Mouse (Mus musculus) adrenal gland, adult 8-10 months (tissue): ENCODE measurements around the gene Nfkbia. TPM values are rescaled to one million over a fixed set of nuclear protein-coding genes. Genes with fewer than 3 reads are reported as not detected.

ENCODE experiments used
- DNase-seq: peaks from one replicate; pipeline ENCODE4 v3.0.0; 2022
- total RNA-seq, 4 experiments: library from RNA; stranded (reverse); gene quantifications; 2 replicates each; pipeline ENCODE4 v1.2.4; 2022

Nfkbia gene
- total RNA-seq: 10 to 100 TPM; 76.2 to 98.5 (median 86.4) TPM

- DNase-seq: peak; percentile 94
These were observed at the start of gene Nfkbia for GRCm38 (mm10) chr12:55492184-55492898. Gene Nfkbia (minus strand): TSS chr12:55492647.

DNA sequence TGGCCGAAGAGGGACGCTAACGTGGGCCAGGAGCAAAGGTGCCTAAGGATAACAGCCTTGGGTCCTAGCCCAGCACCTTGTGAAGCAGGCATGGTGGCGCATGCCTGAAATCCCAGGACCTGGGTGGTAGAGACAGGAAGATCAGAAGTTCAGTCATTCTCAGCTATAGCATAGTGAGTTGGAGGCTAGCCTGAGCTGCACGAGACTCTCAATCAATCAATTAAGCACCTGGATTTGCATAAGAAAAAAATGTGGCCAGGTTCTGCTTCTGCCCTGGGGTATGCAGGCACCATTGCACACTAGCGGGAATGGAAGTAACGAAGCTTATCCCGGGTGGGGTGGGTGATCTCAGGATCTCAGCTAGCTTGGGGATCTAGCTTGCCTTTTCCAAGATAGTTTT is 46.7 kb upstream of the Nfkbia start:
- DNase-seq: no peak

DNA sequence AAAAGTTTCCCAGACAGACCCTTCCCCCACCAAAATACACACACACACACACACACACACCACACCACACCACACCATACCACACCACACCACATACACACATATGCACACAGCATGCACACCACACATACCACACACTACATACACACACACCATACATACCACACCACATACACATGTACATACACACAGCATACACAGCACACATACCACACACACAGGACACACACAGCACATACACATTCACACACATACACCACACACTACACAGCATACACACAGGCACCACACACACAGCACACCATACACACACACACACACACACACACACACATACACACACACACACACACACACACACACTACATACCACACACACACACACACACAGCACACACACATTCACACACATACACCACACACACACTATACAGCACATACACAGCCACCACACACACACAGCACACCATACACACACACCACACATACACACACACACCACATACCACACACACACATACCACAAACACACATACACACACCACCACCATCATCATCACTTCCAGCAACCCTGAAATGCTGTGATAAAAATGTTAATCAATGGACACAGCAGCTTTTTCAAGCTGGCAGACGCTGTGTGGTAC is 46.0 kb upstream of the Nfkbia start:
- no peak for DNase-seq

DNA sequence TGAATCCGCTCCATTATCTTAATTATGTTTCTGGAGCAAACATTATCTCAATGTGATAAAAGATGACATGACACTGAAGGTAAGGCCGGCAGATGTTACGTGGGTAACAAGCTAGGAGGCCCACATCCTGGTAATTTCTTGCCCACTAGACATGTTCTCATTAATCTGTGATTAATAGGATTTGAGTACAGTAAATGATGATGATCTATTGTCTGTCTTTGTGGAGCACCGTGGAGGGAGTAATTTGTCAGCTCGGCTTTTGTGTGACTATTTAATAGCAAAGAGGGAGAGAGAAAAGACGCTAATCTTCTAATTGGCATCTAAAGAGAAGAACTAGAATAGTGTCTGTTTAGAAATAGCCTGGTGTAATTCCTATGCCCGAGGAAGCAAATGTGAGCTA is 45.3 kb upstream of the Nfkbia start:
- DNase-seq: no peak

- DNase-seq: no peak
These were observed 44.2 kb upstream of the Nfkbia start for GRCm38 (mm10) chr12:55536537-55537135.

GRCm38 (mm10) chr12:55526983-55527752 is 34.7 kb upstream of the Nfkbia start:
- no peak for DNase-seq

DNA sequence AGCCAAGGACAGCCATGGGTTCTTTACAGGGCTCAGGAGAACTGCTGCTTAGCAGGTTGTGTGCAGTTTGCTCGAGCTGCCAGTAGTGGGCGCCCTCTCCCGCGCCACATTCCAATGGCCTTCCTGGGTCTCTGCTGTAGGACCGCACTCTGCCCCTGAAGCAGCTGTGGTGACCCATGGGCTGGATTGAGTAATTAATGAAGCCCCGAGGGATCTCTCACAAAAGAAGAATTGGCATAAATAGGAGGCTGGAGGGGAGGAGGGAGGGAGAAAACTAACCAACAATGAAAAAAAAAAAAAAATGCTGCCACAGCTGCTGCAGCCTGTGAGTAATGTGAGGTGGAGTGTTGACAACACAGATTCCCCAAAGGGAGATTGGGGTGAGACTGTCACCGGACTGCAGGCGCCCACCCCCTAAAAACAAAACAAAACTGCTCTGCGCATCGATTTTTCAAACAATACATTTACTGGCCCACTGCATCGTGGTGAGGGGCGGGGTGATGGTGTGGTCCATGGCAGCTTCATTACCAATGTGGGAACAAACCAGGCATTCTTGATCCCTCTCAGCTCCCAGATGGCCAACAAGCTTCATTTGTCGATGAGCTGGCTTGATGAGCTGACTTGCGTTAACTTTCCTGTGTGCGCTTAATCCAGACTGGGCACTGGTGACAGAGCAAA is 25.8 kb upstream of the Nfkbia start:
- peak; percentile 17 for DNase-seq

DNA sequence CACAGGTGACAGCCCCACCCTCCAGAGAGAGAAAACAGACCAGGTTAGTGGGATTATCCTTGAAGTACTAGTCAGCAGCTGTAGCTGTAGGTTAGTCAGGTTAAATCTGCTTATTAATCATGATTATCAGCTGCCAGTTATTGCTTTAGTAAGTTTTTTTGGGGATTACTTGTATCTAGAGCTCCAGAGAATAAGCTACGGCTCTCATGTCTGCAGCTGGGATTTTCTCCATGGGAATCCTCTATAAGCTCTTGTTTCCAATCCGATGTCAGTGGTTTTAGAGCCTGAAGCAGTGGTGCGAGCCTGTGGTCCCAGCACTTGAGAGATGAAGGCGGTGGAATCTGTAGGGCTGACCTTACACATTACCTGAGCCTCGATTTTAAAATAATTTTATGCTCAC is 16.4 kb upstream of the Nfkbia start:
- DNase-seq: no peak

- DNase-seq: no peak
These were observed 15.0 kb upstream of the Nfkbia start for GRCm38 (mm10) chr12:55507332-55507935.

GRCm38 (mm10) chr12:55506029-55506330 is 13.5 kb upstream of the Nfkbia start:
- DNase-seq: no peak

DNA sequence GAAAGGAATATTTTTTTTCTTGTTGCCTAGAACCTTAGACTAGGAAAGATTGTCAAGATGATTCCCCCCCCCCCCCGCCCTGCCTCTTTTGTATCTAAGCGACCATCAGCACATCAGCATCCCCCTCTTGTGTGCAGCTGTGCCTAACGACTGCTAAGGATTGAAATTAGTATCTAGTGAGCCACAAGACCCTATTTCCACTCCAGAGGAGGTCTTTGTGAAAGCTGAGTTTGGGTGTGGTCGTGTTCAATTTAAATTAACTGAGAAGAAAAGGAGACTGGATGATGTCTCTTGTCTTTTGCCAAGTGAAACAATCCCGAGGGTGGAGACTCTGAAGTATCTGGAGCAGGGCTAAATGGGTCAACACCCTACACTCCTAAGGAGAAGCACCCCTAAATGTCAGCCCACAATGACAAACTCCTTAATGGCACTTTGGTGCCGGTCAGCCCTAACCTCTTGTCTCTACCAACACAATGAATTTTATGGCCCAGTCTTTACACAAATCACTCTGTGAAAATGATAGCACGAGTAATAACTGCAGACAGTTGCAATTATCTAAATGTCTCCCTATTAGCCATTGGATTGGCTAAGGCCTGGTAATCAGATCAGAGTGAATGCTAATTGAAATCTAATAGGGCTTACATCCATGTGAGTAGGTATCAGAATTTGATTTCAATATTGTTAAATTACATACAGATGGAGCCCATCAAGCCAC is 13.0 kb upstream of the Nfkbia start:
- no peak for DNase-seq

- no peak for DNase-seq
These were observed 6.6 kb upstream of the Nfkbia start for GRCm38 (mm10) chr12:55499031-55499430.

- no peak for DNase-seq
These were observed 5.3 kb upstream of the Nfkbia start for GRCm38 (mm10) chr12:55497737-55498136.

GRCm38 (mm10) chr12:55495902-55496605 is 3.6 kb upstream of the Nfkbia start:
- no peak for DNase-seq

GRCm38 (mm10) chr12:55495114-55495901 is 2.9 kb upstream of the Nfkbia start:
- peak; percentile 51 for DNase-seq

DNA sequence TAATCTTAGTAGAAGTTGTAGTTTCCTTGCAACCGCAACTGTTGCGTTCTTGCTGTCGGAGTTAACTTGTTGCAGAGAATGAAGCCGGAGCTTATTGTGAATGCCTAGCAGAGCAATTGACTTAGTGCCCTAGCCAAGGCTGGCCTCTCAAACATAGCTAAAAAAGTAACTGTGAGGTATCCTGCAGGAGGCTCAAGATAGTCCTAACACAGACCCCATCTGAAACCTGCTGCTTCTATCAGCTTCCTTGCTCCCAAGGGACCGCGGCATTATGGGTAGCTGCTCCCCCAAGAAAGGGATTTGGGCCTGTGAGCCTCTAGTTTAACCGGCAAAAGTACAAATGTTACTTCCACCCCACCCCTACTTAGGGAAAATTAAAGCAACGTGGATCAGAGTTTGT is 934 bp upstream of the Nfkbia start:
- DNase-seq: no peak

DNA sequence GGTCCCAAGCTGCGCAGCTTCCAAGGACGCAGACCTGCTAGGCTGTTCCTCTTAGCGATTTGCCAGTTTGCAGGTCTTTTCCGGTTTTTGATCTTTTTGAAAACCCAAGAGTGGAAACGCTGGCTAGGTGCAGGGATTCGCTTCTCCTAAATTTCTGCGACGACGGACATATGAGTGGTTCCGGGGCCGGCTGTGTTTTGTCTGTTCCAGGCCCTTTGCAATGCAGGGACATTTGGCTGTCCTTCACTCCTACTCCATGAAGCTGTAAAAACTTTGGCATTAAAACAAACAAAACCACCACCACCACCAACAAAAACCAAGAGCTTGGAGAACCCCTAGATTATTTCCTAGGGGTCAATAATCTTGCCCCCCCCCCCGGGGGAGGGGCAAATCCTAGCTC is 494 bp upstream of the Nfkbia start:
- DNase-seq: no peak

- peak; percentile 95 for DNase-seq
These were observed 797 bp downstream of the Nfkbia start for GRCm38 (mm10) chr12:55491516-55492183.

- peak; percentile 44 for DNase-seq
These were observed 1.6 kb downstream of the Nfkbia start for GRCm38 (mm10) chr12:55490722-55491449.
